Comparison of ENCODE assay signal across 10 mouse cellular contexts in genomic region chr11:88720261-88721143, GRCm38 (mm10). TPM values are rescaled to one million over a fixed set of nuclear protein-coding genes. Genes with fewer than 3 reads are reported as not detected.
DNase-seq lines count a peak whose midpoint lies in the region; ATAC-seq and TF ChIP-seq lines count a peak whose summit lies in the region.
"Had no signal": no experiment of that assay in that cellular context is flagged by ENCODE, and none has a peak within 500 bp of the region (broad histone marks: within the 10 kb centered on the region; RNA-seq: fewer than 3 reads in every experiment).

No protein-coding gene starts in this region.

- no peak overlapping the region for H3K4me3 ChIP-seq in forebrain, embryonic 13.5 days
- no peak overlapping the region for H3K4me3 ChIP-seq in forebrain, embryonic 16.5 days (replicated peaks; ENCODE audit: low read length)
- no peak overlapping the region for H3K4me3 ChIP-seq in liver, embryonic 14.5 days (ENCODE audit: insufficient read depth in 1 of 2, low read depth in 2 of 2, low read length in 2 of 2)
- H3K4me3 ChIP-seq: limb, embryonic 12.5 days had no signal

- TF ChIP-seq EP300 in liver, embryonic 14.5 days (IDR thresholded peaks at IDR 0.05; ENCODE audit: low read depth), result no peak

- peaks cover 23% of the 10 kb centered on the region for H3K4me1 ChIP-seq in forebrain, embryonic 13.5 days
- peaks cover 13% of the 10 kb centered on the region for H3K4me1 ChIP-seq in forebrain, embryonic 16.5 days (replicated peaks; ENCODE audit: control insufficient read depth, insufficient read depth, low read length)
- peaks cover 23 to 32% of the 10 kb centered on the region in 2 experiments for H3K4me1 ChIP-seq in liver, embryonic 14.5 days (replicated peaks; ENCODE audit: control insufficient read depth in 2 of 2, insufficient read depth in 2 of 2, low read length in 1 of 2)

- WGBS in forebrain, embryonic 13.5 days, result 69% methylated on average over 13 of the region's 13 CpGs
- WGBS in forebrain, embryonic 16.5 days, result 72% methylated on average over 13 of the region's 13 CpGs
- 48% methylated on average over 13 of the region's 13 CpGs for WGBS in liver, embryonic 14.5 days (ENCODE audit: insufficient replicate concordance)

- H3K27ac ChIP-seq in forebrain, embryonic 13.5 days, result no peak overlapping the region
- no peak overlapping the region for H3K27ac ChIP-seq in forebrain, embryonic 16.5 days (ENCODE audit: low read length)
- H3K27ac ChIP-seq in liver, embryonic 14.5 days, result no peak overlapping the region
- H3K27ac ChIP-seq: limb, embryonic 12.5 days had no signal

- H3K9me3 ChIP-seq in forebrain, embryonic 13.5 days (replicated peaks), result no peaks in the 10 kb centered on the region
- no peaks in the 10 kb centered on the region for H3K9me3 ChIP-seq in forebrain, embryonic 16.5 days (ENCODE audit: control insufficient read depth, low read length)
- H3K9me3 ChIP-seq in liver, embryonic 14.5 days (ENCODE audit: control insufficient read depth, low read length), result no peaks in the 10 kb centered on the region
- H3K9me3 ChIP-seq: limb, embryonic 12.5 days had no signal

- H3K36me3 ChIP-seq in forebrain, embryonic 13.5 days (ENCODE audit: poor library complexity, severe bottlenecking), result no peaks in the 10 kb centered on the region
- H3K36me3 ChIP-seq in forebrain, embryonic 16.5 days (ENCODE audit: control insufficient read depth, insufficient read depth), result no peaks in the 10 kb centered on the region
- H3K36me3 ChIP-seq in liver, embryonic 14.5 days (replicated peaks; ENCODE audit: control insufficient read depth, insufficient read depth, low read depth), result no peaks in the 10 kb centered on the region
- H3K36me3 ChIP-seq: limb, embryonic 12.5 days had no signal

- intact Hi-C loops in left cerebral cortex, postnatal 4 days (cut with DNase I), result loop anchor here (10.0 kb wide), 2 partner anchors 426 to 486 kb away; partner anchors contain the start of gene Ccdc182

- DNase-seq in 3134 (ENCODE audit: extremely low read depth, insufficient read length, low spot score), result peak; percentile 18
- peak; percentile 15 for DNase-seq in c-Kit-negative CD71-positive TER-119-positive erythroid progenitor cells, embryonic 14.5 days (ENCODE audit: low read depth, low spot score)
- peak in 1 of 3 experiments; percentile 37 for DNase-seq in liver, embryonic 14.5 days (ENCODE audit: low read depth in 3 of 3, low spot score in 3 of 3)
- no peak for DNase-seq in urinary bladder, postnatal 4 days (ENCODE audit: low spot score in 2 of 2)
- no peak for DNase-seq in left cerebral cortex, postnatal 4 days
- no peak for DNase-seq in right cerebral cortex, adult 2 months (ENCODE audit: low spot score in 2 of 2)
- DNase-seq: cerebellum, adult 18-20 months had no signal

- H3K27me3 ChIP-seq in forebrain, embryonic 13.5 days, result no peaks in the 10 kb centered on the region
- H3K27me3 ChIP-seq in forebrain, embryonic 16.5 days (replicated peaks; ENCODE audit: control insufficient read depth, insufficient read depth, low read length), result no peaks in the 10 kb centered on the region
- H3K27me3 ChIP-seq in liver, embryonic 14.5 days (ENCODE audit: control insufficient read depth, insufficient read depth, low read length), result no peaks in the 10 kb centered on the region
- H3K27me3 ChIP-seq: limb, embryonic 12.5 days had no signal

- no peak overlapping the region for H3K9ac ChIP-seq in forebrain, embryonic 13.5 days
- H3K9ac ChIP-seq in forebrain, embryonic 16.5 days (replicated peaks; ENCODE audit: low read depth, low read length), result no peak overlapping the region
- no peak overlapping the region for H3K9ac ChIP-seq in liver, embryonic 14.5 days (replicated peaks)
- H3K9ac ChIP-seq: limb, embryonic 12.5 days had no signal

- ATAC-seq in forebrain, embryonic 13.5 days, result no peak
- ATAC-seq in forebrain, embryonic 16.5 days, result no peak
- ATAC-seq in liver, embryonic 14.5 days (ENCODE audit: insufficient read depth), result no peak

- H3K4me2 ChIP-seq in forebrain, embryonic 13.5 days, result peak overlapping the region; percentile 91
- H3K4me2 ChIP-seq in forebrain, embryonic 16.5 days (ENCODE audit: low read length), result no peak overlapping the region
- H3K4me2 ChIP-seq in liver, embryonic 14.5 days (ENCODE audit: low read depth), result peak overlapping the region; percentile 28; the same call in 1 of the 2 replicates
- H3K4me2 ChIP-seq: limb, embryonic 12.5 days had no signal

- no peak for TF ChIP-seq CTCF in liver, embryonic 14.5 days (IDR thresholded peaks at IDR 0.05; ENCODE audit: low read depth)

RNA-seq across cellular contexts. Expression of gene Msi2, which starts 2.2 kb away (rescaled TPM):
- 31.5 and 36.5 TPM in 2 replicates for polyA plus RNA-seq in forebrain, embryonic 13.5 days (2015; fragmentation: Nextera tagmentation; extraction: Ambion mirVana)
- polyA plus RNA-seq in forebrain, embryonic 16.5 days (2015; fragmentation: Nextera tagmentation; extraction: Ambion mirVana), result 19.7 and 23.4 TPM in 2 replicates
- polyA plus RNA-seq in liver, embryonic 14.5 days (2012; rRNA removed), result 4.8 and 6.2 TPM in 2 replicates
- 2.1 and 2.2 TPM in 2 replicates for polyA plus RNA-seq in liver, embryonic 14.5 days (2014; fragmentation: Nextera tagmentation; extraction: Ambion mirVana)
- 10 to 100 TPM; 75.8 to 90.1 TPM for total RNA-seq in left cerebral cortex, postnatal 4 days (2021)

Comparison
In these comparisons a context has a peak if more than half of its experiments do, and no peak if none do; other contexts are left out.
1. DNase-seq: peak in 3134 (single experiment) and c-Kit-negative CD71-positive TER-119-positive erythroid progenitor cells, embryonic 14.5 days (single experiment); none in urinary bladder, postnatal 4 days (0 of 2), left cerebral cortex, postnatal 4 days (single experiment) and right cerebral cortex, adult 2 months (0 of 2).